Mouse (Mus musculus) splenic B cell, adult 2 months (primary cell): ENCODE measurements at regions not wholly inside any gene's neighbourhood (a gene's known extent, or its start where the extent isn't known, plus 50 kb on each side); places are given as distances from the start of the nearest gene placed in this dataset.
"Not testable (repeated sequence)": the region's sequence is repeated elsewhere in the genome, so short reads cannot be mapped to it uniquely, and the experiment has no call there.

ENCODE experiments used
- DNase-seq: peaks from one replicate; pipeline ENCODE4 v3.0.0-alpha.2; 2011; ENCODE audit warnings: low read depth, low spot score
- H3K27me3 ChIP-seq: 2 replicates; pipeline ENCODE4 v1.6.1; 2012; ENCODE audit warnings: mild to moderate bottlenecking, low read length, moderate library complexity, mixed read lengths; ENCODE audit not compliant: control insufficient read depth, poor library complexity, insufficient read depth, severe bottlenecking
- H3K36me3 ChIP-seq: 2 replicates; pipeline ENCODE4 v1.6.1; 2012; ENCODE audit warnings: mild to moderate bottlenecking, low read length, moderate library complexity, mixed read lengths; ENCODE audit not compliant: control insufficient read depth, poor library complexity, insufficient read depth, severe bottlenecking

DNA sequence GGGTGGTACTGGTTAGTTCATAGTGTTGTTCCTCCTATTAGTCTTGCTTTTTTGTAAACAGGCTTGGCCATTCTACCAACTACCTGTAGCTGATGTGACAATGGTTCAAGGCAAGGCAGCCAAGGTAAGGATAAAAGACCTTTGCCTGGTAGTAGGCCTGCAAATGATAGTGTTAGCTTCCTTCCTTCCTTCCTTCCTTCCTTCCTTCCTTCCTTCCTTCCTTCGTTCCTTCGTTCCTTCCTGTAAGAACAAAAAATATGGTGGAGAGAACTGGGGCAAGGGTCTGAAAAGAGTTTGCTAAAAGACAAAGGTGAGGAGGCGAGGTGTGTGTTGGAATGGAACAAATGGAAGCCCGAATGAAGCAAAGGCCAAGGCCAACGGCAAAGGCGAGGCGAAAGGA, 84.8 kb upstream of the Ezh2 start:
- H3K27me3 ChIP-seq, DNase-seq, H3K36me3 ChIP-seq: not testable (repeated sequence)

DNA sequence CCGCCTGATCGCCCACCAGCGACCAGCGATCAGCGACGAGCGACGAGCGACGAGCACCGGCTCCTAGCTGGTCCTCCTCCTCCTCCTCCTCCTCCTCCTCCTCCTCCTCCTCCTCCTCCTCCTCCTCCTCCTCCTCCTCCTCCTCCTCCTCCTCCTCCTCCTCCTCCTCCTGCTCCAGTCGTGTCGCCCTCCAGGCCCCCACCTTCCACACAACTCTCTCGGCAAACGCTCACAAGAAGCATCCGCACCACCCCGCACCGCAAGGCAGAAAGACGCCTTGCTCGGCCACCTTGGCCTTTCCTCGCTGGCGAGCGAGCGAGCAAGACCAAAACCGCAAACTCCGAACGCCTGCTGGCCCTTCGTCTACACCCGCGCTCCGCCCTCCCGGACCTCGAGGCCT, 77.6 kb upstream of the Ezh2 start:
- not testable (repeated sequence) for H3K36me3 ChIP-seq, DNase-seq, H3K27me3 ChIP-seq

DNA sequence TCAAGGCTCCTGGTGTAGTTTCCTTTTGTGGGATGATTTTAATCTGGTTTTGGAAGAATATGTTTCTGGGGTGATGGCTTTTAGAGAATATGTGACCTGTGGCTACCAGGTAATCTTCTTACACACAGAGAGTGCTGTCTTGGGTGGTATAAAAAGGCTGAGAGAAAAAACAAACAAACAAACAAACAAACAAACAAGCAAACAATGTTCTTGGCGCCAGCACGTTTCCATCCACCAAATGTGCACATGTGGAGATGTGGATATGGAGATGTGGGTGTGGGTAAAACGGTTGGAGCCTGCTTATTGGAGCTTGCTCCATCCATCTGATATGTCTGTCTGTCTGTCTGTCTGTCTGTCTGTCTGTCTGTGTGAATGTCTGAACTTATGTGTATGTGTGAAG, 57.7 kb upstream of the Ezh2 start:
- not testable (repeated sequence) for H3K36me3 ChIP-seq, DNase-seq, H3K27me3 ChIP-seq

DNA sequence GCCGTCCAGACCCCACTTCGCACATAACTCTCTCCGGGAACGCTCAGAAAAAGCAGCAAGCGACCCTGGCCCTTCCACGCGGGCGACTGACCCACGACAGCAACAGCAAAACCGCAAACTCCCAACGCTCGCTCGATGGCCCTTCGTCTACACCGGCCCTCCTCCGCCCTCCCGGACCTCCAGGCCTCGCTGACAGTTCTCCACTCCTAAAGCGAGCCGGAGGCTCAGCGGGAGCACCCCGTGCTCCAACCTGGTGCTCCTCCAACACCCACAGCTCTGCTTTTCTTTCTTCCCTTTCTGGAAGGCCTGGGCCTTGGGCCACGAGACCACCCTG, 56.2 kb upstream of the Ezh2 start:
- DNase-seq, H3K36me3 ChIP-seq, H3K27me3 ChIP-seq: not testable (repeated sequence)

DNA sequence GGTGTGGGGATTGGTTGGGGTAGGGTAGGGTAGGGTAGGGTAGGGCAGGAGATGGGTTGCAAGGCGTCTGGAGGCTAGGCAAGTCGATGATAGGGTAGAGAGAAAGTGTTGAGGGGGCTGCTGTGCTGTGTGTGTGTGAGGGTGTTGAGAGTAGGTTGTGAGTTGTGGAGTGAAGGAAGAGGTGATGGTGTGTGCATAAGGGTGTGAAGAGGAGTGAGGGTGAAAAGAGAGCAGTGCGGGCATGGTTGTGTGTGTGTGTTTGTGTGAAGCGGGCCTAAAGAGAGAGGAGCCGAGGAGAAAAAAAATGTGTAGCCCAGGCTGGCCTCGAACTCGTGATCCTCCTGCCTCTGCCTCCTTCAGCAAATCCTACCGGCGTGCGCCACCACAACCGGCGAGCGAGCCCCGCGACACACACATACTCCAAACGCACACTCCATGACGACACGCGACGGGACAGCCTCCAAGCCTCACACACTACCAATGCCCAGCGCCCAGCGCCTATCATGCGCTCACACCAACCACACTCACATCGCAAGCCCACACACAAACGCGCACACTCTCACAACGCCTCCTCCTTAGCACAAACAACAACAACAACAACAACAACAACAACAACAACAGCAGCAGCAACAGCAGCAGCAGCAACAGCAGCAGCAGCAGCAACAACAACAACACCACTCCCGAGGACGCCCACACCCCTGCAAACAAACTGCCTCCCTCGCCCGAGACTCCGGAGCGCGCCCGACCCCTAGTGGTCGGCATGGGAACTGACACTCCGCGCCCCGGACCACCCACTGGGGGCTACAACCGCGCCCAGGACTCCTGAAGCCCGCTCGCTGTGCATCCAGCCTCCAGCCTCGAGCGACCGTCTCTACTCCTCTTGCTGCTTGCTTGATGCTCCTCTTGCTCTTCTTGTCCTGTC, 55.6 kb upstream of the Ezh2 start:
- no peaks in the 10 kb centered on the region for H3K36me3 ChIP-seq
- peak; percentile 95 for DNase-seq
- H3K27me3 ChIP-seq = no peaks in the 10 kb centered on the region

DNA sequence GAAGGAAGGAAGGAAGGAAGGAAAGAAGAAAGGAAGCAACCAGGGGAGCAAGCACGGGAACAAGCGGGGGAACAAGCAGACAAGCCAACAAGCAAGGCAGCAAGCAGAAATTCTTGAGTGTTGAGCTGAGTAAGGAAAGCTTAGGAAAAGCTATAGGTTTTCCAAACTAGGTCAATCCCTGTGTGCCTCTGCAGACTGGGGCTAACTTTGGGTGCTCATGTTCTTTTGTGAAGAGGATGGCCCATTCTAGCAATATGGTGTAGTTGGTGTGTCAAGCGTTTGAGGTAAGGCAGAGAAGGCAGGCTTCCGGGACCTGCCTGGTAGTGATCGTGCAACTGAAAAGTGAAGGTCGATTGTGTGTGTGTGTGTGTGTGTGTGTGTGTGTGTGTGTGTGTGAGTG, 54.8 kb upstream of the Ezh2 start:
- Histone ChIP-seq H3K36me3 (no peaks in the 10 kb centered on the region), H3K27me3 (no peaks in the 10 kb centered on the region)
- DNase-seq = no peak

DNA sequence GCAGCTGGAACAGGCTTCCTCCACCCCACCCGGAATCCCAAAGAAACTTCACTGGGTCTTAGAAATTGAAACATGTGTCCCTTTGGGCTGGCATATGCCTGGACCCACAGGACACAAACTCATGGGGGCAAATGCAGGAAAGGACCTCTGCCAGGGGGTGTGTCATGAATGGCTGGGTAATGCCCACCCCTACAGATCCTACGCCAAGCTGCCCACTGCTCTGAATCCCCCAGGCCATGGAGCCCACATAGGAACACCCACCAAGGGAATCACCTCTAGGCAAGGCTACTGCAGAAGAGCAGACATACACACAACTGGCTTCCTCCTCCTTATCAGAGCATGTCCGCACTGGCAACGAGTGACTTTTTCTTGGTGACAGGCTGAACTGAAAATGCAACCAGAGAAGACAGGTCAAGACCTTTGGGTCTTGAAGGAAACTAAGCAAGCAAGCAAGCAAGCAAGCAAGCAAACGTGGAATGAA, 54.4 kb upstream of the Ezh2 start:
- DNase-seq = no peak
- Histone ChIP-seq H3K27me3 (no peaks in the 10 kb centered on the region), H3K36me3 (no peaks in the 10 kb centered on the region)

DNA sequence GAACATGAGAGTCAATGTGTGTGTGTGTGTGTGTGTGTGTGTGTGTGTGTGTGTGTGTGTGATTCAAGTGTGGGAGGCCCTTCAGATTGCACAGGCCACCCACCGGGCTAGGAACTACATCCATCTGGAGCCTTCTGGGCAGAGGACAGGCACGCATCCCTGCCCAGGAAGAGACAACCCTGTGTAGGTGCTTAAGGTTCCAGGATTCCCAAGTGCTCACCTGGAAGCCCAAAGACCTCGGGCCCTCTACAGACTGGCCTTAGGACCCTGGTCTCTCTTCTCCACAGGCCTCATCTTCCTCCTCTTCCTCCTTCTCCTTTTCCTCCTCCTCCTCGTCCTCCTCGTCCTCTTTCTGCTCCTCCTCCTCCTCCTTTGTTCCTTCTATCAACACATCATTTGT, 53.8 kb upstream of the Ezh2 start:
- Histone ChIP-seq H3K27me3 (no peaks in the 10 kb centered on the region), H3K36me3 (no peaks in the 10 kb centered on the region)
- no peak for DNase-seq

DNA sequence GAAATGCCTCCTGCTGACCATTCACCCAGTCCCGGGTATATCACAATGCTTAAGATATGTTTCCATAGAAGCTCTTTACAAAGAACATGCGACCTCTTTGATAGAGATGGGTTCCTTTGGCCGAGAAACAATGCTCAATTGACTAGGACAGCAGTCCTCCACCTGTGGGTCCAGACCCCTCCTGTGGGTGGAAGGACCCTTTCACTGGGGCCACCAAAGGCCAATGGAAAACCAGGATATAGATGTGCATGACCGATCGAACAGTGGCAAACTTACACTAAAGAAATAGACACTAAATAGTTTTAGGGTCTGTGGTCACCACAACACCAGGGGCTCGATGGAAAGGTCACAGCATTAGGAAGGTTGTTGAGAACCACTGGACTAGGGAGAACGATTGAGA, 53.2 kb upstream of the Ezh2 start:
- H3K36me3 ChIP-seq = no peaks in the 10 kb centered on the region
- H3K27me3 ChIP-seq = no peaks in the 10 kb centered on the region
- no peak for DNase-seq

DNA sequence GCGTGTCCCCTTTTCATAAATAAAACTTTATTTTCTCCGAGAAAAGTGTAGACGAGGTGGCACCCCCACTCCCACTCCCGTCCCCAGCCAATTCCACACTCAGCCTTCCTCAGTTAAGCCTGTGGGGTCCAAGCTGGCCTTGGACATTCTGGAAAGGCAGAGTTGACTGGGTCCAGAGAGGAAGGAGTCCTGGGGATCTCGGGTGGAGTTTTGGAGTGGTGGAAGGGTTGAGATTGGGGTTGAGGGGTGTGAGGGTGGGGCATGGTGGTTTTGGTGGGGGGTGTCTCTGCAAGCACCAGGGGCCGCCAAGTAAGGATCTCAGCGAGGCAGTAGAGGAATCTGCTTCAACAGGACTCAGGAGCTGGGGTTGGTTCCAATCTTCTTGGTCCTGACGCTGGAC, 52.7 kb upstream of the Ezh2 start:
- no peak for DNase-seq
- Histone ChIP-seq H3K27me3 (no peaks in the 10 kb centered on the region), H3K36me3 (no peaks in the 10 kb centered on the region)

DNA sequence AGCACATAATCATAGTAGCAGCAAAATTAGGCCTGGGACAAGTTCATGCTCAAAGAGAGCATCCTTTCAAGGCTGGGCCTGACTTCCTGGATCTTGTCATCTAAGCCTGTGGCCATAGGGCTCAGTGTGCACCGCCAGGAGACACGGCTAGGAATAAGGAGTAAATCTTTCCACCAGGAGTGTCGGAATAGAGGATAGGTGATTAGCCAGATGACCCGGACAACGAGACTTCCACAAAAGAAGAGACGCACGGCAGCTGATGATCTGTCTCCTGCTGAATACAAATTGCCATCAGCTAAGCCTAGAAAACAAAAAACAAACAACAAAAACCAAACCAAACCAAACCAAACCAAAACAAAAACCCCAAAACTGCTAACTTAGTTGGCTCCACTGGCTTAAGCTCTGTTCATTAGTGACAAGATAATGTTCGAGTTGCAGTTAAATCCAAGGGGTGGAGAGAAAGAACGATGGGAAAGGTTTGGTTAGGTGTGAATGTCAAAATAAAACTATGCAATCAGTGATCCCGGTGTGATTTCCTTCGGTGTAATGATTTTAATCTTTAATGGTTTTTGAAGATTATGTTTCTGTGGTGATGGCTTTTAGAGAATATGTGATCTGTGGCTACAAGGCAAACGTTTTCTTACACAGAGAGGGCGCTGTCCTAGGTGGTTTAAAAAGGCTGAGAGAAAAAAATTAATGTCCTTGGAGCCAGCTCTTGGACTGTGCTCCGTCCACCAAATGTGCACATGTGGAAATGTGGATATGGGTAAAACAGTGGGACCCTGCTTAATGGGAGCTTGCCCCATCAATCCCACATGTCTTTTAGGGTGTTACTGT, 51.8 kb upstream of the Ezh2 start:
- DNase-seq = no peak
- no peaks in the 10 kb centered on the region for H3K27me3 ChIP-seq

DNA sequence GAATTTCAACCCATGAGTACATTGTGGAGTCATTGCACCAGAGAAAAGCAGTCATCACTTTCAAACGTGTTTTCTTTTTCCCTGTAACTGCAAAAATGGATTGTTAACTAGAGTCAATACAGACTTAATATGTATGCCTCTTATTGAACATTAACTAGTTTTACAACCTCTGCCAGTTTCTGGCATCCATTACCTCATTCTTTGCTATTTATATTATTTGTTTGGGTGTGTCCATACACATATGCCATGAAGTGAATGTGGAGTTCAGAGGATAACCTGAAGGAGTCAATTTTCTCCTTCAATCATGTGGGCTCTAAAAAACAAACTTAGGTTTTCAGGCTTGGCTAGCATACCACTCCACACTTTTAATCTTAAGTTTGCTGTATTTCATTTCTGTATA, 50.9 kb upstream of the Ezh2 start:
- Histone ChIP-seq H3K36me3 (no peaks in the 10 kb centered on the region), H3K27me3 (no peaks in the 10 kb centered on the region)
- no peak for DNase-seq

More for the DNA sequence above, 51.8 kb upstream of the Ezh2 start:
- H3K36me3 ChIP-seq = no peaks in the 10 kb centered on the region
